Mouse (Mus musculus): Measurements from ENCODE around the gene Hoxd8.
A peak's percentile ranks its signal among the peaks of the same experiment; 100 is the strongest.

The Hoxd8 gene

DNA sequence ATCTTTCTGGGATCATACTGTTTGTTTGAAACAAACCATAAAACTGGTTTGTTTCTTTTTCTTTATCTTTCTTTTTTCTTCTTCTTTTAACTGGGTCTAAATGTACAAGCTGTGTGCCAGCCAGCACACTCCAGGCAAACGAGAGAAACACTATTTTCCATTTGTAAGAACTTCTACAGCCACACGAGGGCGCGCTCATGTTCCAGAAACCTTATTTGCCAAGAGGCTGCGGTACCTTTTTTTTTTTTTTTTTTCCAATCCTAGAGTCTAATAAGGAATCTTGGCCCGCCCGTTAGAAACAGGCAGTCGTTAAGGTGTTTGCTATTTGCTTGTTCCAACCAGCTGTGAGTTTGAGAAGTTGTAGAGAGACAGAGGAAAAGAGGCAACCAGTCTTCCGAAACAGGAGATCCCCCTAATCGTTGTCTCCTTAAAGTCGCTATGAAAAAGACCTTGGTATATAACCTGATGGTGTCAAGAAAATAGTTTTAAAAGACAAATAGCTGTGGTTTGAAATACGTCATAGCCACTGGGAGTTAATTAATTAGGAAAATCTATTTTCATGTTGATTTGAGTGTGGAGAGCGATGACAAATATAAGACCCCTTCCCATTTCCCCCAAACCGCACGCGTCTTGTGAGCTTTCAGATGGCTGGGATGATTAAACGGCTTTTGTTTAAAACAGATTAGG lies 18.0 kb upstream of the Hoxd8 start:
- DNase-seq (ENCODE audit: low spot score) = no peak

- DNase-seq (ENCODE audit: low spot score) = no peak
These were observed 17.3 kb upstream of the Hoxd8 start for GRCm38 (mm10) chr2:74686988-74687697.

DNA sequence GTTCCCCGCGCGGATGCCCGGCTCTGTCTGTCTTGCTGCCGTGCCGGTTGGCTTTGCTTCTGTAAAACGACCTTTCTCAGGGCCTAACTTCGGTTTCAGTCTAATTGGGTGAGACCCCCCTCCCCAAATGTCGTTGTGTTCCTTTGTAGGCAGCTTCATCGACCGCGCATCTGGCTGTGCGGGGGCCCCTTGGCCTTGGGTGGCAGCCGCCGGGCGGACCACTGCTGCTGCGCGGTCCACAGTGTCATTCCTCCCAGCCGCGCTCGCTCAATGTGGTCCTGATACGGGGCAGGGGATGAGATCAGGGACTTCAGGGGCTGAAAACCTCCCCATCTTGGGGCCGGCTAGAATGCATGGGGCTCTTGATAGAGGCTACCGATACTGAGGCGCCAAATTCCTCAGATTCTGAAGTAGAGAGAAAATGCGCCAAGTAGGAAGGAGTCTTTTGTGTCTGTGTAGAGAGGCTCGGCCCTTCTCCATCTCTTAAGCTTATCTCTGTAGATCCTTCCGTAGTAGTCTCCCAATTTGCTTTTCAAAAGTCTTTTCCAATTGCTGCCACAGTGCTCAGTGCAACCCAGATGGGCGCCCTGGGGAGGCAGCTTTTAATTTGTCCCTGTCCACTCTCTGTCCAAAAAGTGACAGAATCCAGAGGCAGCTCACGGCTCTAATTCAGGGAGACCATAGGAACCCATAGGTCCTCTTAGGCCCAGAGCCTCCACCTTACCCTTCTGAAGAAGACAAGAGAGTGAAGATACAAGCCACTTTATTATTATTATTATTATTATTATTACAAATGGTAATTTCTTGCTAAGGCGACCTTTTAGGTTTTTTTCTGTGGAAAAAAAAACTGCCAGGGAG lies 16.5 kb upstream of the Hoxd8 start:
- DNase-seq (ENCODE audit: low spot score) = no peak

DNA sequence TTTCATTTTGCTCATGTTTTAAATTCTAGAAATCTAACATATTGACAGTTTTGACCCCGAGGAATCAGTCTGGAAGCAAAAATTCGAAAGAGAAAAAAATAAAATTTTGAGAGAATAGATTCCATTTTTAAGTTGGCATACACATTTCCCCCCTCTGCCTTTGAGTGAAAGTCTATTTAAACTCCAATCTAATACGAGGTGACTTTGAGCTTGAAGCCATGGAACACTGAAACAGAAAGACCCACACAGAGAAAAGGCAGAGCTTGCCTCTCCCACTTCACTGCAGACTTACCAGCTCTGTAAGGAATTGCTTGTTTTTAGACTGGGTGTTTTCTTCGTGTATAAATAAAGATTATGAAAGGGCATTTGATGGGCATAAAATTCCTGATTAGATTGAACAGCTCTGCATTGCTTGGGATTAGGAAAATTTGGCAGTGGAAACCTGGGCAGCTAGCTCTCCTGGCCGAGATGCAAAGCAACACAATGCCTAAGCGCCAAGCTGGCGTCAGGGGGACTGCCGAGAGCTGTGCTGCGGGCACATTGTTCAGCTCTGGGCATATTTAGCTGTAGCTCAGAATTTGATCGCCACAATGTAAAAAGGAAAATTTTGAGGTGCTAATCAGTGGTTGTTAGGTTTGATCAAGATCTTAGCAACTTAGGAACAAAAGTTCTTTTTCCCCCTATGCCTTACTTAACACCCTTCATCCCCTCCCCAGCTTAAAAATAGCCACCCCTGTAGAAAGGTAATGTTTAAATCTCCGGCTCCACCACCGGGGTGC lies 15.4 kb upstream of the Hoxd8 start:
- DNase-seq (ENCODE audit: low spot score) = no peak

- DNase-seq (ENCODE audit: low spot score) = no peak
These were observed 14.7 kb upstream of the Hoxd8 start for GRCm38 (mm10) chr2:74689574-74690337.

DNA sequence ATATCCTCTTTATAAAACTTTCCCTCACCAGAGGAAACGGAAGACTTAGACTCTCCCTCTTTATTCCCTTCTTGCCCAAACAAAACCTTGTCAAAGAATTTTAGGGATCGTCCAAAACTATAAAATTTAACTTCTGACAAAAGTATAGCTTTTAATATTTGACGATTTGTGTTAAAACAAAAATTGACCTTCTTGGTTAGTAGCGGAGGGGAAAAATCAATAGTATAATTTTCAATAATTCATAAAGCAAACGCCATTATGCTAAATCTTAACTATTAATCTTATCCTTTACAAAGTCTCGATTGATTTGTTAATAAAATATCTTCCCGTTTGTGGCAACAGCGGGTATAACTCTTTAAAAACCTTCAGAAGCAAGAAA lies 14.1 kb upstream of the Hoxd8 start:
- DNase-seq (ENCODE audit: low spot score) = no peak

- DNase-seq (ENCODE audit: low spot score) = peak; percentile 82
These were observed 13.1 kb upstream of the Hoxd8 start, which contains the start of gene Hoxd10 for GRCm38 (mm10) chr2:74691022-74691951. Gene Hoxd10 (plus strand): TSS chr2:74691924.

DNA sequence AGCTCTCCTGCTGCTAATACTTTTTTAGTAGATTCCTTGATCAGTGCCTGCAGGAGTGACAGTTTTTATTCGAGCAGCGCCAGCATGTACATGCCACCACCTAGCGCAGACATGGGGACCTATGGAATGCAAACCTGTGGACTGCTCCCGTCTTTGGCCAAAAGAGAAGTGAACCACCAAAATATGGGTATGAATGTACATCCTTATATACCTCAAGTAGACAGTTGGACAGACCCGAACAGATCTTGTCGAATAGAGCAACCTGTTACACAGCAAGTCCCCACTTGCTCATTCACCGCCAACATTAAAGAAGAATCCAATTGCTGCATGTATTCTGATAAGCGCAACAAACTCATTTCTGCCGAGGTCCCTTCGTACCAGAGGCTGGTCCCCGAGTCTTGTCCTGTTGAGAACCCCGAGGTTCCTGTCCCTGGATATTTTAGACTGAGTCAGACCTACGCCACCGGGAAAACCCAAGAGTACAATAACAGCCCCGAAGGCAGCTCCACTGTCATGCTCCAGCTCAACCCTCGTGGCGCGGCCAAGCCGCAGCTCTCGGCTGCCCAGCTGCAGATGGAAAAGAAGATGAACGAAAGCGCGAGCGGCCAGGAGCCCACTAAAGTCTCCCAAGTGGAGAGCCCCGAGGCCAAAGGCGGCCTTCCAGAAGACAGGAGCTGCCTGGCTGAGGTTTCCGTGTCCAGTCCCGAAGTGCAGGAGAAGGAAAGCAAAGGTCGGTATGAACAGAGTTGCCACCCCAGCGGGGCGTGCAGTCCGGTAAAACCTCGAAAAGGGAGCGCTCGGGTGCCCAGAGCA lies 12.2 kb upstream of the Hoxd8 start:
- no peak for DNase-seq (ENCODE audit: low spot score)

GRCm38 (mm10) chr2:74692808-74693431 lies 11.5 kb upstream of the Hoxd8 start:
- no peak for DNase-seq (ENCODE audit: low spot score)

GRCm38 (mm10) chr2:74693432-74693827 lies 11.0 kb upstream of the Hoxd8 start:
- DNase-seq (ENCODE audit: low spot score) = no peak

DNA sequence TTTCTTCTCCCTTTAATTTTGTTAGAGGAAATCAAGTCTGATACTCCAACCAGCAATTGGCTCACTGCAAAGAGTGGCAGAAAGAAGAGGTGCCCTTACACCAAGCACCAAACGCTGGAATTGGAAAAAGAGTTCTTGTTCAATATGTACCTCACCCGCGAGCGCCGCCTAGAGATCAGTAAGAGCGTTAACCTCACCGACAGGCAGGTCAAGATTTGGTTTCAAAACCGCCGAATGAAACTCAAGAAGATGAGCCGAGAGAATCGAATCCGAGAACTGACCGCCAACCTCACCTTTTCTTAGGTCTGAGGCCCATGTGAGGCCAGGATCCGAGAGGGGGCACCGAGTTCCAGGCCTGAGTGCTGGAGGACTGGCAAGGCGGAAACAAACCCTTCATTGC lies 10.3 kb upstream of the Hoxd8 start:
- no peak for DNase-seq (ENCODE audit: low spot score)

GRCm38 (mm10) chr2:74695383-74695782 lies 9.0 kb upstream of the Hoxd8 start:
- DNase-seq (ENCODE audit: low spot score) = no peak

- no peak for DNase-seq (ENCODE audit: low spot score)
These were observed 8.5 kb upstream of the Hoxd8 start for GRCm38 (mm10) chr2:74695813-74696430.

DNA sequence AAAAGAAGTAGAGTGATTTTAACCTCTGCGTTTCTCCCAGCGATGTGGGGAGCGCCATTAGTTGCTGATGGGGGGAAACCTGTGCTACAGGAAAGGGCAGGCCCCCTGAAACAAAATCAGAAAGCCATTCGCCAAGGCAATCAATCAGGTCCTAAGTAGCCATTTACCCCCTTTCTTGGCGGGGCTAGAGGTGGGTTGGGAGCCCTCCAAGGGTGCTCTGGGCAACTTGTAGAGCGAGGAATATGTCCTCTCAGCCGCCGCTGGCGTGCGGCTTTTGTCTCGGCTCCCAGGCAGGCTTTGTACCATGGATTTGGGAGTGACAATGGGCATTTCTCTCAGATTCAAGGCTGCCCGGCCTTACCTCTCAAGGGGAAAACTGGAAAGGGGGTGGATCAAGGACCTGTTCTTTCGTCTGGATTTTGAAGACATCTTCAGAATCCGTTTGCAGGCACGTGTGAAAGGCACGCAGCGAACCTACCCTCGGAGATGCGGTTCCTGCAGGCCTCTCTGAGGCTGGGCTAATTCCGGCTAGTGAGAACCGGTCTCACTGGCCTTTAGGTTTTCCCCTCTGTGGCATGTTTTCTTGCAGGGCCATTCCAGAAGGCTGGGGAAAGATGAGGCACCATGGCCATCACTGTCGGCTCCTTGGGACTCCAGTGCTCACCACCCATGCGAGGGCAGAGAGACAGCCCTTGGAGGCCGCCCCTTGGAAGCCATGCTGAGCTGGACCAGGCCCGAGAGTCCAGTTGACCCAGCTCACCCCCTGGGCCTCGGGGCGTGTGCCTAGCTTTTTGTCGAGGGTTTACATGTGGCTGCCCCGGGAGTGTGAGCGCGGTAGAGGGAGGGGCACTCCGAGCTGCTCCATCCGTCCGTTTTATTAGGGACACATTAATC lies 7.7 kb upstream of the Hoxd8 start:
- no peak for DNase-seq (ENCODE audit: low spot score)

DNA sequence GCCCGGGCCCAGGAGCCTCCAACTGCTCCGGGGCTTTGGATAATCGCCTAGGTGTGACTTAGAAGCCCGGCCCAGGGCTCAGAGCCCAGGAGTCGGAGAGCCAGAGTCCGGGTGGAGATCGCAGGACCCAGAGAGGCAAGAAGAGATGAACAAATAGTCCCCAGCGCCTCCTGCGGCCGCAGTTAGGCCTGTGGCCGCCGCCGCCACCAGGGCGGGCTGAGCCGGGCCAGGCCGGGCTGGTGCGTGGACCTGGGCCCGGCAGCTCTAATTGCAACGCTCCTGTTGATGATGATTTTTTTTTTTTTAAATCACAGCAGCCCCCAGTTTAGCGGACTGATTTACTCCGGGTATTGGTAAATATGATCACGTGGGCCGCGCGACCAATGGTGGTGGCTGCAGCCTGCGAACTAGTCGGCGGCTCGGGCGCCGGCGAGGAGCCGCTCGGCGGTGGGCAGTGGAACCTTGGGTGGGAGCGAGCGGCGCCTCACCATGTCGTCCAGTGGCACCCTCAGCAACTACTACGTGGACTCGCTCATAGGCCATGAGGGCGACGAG lies 6.8 kb upstream of the Hoxd8 start, which contains the start of gene Hoxd9:
Gene Hoxd9 (plus strand): TSS at position 161 of the 555 bp plus-strand sequence.
- DNase-seq (ENCODE audit: low spot score) = no peak

DNA sequence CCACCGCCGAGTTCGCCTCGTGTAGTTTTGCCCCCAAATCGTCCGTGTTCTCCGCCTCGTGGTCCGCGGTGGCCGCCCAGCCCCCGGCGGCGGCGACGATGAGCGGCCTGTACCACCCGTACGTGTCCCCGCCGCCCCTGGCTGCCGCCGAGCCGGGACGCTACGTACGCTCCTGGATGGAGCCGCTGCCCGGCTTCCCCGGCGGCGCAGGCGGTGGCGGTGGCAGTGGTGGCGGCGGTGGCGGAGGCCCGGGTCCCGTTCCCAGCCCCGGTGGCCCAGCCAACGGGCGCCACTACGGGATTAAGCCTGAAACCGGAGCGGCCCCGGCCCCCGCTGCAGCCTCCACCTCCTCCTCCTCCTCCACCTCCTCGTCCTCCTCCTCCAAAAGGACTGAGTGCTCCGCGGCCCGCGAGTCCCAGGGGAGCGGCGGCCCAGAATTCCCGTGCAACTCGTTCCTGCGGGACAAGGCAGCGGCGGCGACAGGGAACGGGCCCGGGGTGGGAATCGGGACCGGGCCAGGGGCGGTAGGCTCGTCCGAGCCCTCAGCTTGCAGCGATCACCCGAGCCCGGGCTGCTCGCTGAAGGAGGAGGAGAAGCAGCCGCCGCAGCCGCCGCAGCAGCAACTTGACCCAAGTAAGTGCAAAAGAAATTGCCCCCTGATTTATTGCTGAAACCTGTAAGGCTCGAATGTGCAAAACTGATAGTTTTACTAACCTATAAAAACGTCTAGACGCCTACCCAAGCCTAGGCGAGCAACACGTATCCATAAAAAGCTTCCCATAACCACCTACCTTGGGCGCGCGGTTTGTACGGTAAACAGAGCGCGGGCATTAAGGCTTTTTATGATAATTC lies 6.0 kb upstream of the Hoxd8 start:
- DNase-seq (ENCODE audit: low spot score) = no peak
